Mouse (Mus musculus): ENCODE results near the gene Tceal1. TPM values are rescaled to one million over a fixed set of nuclear protein-coding genes. Genes with fewer than 3 reads are reported as not detected.
"Not testable (repeated sequence)": the region's sequence is repeated elsewhere in the genome, so short reads cannot be mapped to it uniquely, and the experiment has no call there.

Gene Tceal1
- total RNA-seq (2014; rRNA removed): 10.6 and 12.3 TPM in 2 replicates
- polyA plus RNA-seq (2015; fragmentation: Nextera tagmentation; extraction: Ambion mirVana): 22.5 and 26.8 TPM in 2 replicates

DNA sequence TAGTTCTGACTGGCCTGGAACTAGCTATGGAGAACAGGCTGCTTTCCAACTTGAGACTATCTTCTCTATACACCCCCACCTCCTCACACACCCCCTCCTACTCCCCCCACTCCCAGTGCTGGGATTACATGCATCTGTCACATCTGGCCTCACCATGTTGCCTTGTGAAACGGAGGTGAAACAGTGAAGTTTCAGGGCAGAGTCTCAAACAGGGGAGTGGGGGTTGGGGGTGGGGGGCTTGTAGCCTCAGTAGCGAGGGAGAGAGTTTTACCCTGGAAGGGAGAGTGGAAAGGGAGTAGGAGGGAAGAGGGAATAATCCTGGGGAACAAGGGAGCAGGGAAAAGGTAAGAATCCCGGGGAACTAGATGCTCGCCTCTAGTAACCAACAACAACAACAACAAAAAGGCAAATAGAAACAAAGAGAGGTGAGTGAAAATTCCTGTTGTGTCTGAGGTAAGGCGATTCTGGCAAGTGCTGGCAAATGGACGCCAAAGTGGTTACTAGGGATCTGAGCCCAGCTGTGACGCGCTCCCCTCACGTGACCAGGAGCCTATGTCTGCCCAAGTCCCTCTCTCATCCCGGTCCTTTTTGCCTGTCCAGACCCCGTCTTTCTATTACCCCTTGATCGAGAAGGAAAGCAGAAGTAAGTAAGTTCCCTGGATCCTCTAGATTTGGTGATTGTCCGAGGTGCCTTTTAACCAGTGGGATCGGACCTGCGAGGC is at the start of gene Tceal1:
Gene Tceal1, plus strand, starts transcription at position 537 of the 722 bp plus-strand sequence.
- WGBS: 22% methylated on average over 15 of the region's 15 CpGs
- peak within 1 kb of the TSS; percentile 86 for H3K27ac ChIP-seq
- H3K4me1 ChIP-seq (ENCODE audit: insufficient read depth, low read length): no peaks in the 10 kb centered on the region
- H3K9ac ChIP-seq (replicated peaks; ENCODE audit: low read length): peak within 1 kb of the TSS; percentile 64
- DNase-seq (ENCODE audit: low spot score) (peak; percentile 84), ATAC-seq (peak; percentile 95)
- peak within 1 kb of the TSS; percentile 44 for H3K4me3 ChIP-seq (ENCODE audit: low read length)
- TF ChIP-seq CTCF (IDR thresholded peaks at IDR 0.05; ENCODE audit: low read depth): no peak
- peak within 1 kb of the TSS; percentile 61 for H3K4me2 ChIP-seq (ENCODE audit: low read depth, low read length)
- H3K27me3 ChIP-seq (ENCODE audit: insufficient read depth, low read length): no peaks in the 10 kb centered on the region
- H3K36me3 ChIP-seq (ENCODE audit: insufficient read depth, low read length): no peaks in the 10 kb centered on the region
- H3K9me3 ChIP-seq (ENCODE audit: low read length): no peaks in the 10 kb centered on the region

DNA sequence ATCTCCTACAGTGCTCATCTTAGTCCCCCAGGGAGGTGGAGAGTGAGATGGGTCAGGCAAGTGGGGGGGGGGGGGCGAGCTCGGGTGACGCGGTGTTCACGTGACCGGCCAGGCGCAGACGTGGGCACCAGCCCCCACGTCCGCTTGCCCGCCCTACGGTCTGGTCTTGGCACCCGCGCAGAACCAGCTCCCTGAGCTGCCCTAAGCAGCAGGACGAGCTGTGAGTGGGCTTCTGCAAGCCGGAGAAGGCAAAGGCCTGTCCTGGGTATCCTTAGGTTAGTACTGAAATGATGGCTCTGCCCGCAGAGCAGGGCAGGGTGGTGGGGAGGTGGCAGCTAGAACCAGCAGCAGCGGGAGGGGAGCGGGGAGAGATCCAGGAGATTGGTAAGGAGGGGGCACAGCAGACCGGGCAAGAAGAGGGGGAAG is 41.5 kb upstream of the Tceal1 start:
- TF ChIP-seq CTCF (IDR thresholded peaks at IDR 0.05; ENCODE audit: low read depth): no peak
- peak overlapping the region; percentile 67 for H3K9ac ChIP-seq (replicated peaks; ENCODE audit: low read length)
- 30% methylated on average over 16 of the region's 20 CpGs for WGBS
- H3K4me1 ChIP-seq (ENCODE audit: insufficient read depth, low read length): no peaks in the 10 kb centered on the region
- peak; percentile 96 for ATAC-seq
- H3K4me2 ChIP-seq (ENCODE audit: low read depth, low read length): peak overlapping the region; percentile 58
- no peaks in the 10 kb centered on the region for H3K36me3 ChIP-seq (ENCODE audit: insufficient read depth, low read length)
- H3K27ac ChIP-seq: peak overlapping the region; percentile 75
- H3K4me3 ChIP-seq (ENCODE audit: low read length): peak overlapping the region; percentile 49
- peak; percentile 68 for DNase-seq (ENCODE audit: low spot score)
- H3K27me3 ChIP-seq (ENCODE audit: insufficient read depth, low read length): no peaks in the 10 kb centered on the region
- H3K9me3 ChIP-seq (ENCODE audit: low read length): no peaks in the 10 kb centered on the region

- not testable (repeated sequence) for H3K4me1 ChIP-seq (ENCODE audit: insufficient read depth, low read length); H3K36me3 ChIP-seq (ENCODE audit: insufficient read depth, low read length); H3K27me3 ChIP-seq (ENCODE audit: insufficient read depth, low read length); H3K9me3 ChIP-seq (ENCODE audit: low read length)
- peak overlapping the region; percentile 67 for H3K9ac ChIP-seq (replicated peaks; ENCODE audit: low read length)
- DNase-seq (ENCODE audit: low spot score) (peak; percentile 25), ATAC-seq (peak; percentile 77)
- H3K4me3 ChIP-seq (ENCODE audit: low read length): peak overlapping the region; percentile 49
- 27% methylated on average over 20 of the region's 24 CpGs for WGBS
- peak overlapping the region; percentile 58 for H3K4me2 ChIP-seq (ENCODE audit: low read depth, low read length)
- peak overlapping the region; percentile 75 for H3K27ac ChIP-seq
Observed at GRCm38 (mm10) chrX:136666762-136667464, 40.9 kb upstream of the Tceal1 start.

DNA sequence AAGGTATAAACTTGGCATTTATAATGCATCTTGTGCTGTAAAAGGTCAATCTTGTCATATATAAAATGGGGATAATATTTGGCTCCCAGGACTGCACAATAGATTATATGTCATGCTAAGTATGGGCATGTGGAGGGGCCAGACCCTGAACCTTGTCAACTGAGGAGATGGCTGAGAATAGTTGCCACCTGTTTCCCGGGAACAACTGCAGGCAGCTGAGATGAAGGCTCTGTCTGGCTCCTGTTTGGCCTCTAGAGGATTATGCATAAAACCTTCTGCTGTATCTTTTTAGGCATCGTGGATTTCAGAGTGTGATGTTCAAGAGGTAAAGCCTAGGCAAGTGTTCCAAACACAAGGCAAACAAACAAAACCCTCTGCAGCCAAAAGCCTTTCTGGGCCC is 39.0 kb upstream of the Tceal1 start:
- no peaks in the 10 kb centered on the region for H3K4me1 ChIP-seq (ENCODE audit: insufficient read depth, low read length)
- no peaks in the 10 kb centered on the region for H3K9me3 ChIP-seq (ENCODE audit: low read length)
- TF ChIP-seq CTCF (IDR thresholded peaks at IDR 0.05; ENCODE audit: low read depth): no peak
- H3K36me3 ChIP-seq (ENCODE audit: insufficient read depth, low read length): no peaks in the 10 kb centered on the region
- no peak overlapping the region for H3K4me3 ChIP-seq (ENCODE audit: low read length)
- H3K4me2 ChIP-seq (ENCODE audit: low read depth, low read length): no peak overlapping the region
- H3K9ac ChIP-seq (replicated peaks; ENCODE audit: low read length): no peak overlapping the region
- no peak overlapping the region for H3K27ac ChIP-seq
- H3K27me3 ChIP-seq (ENCODE audit: insufficient read depth, low read length): no peaks in the 10 kb centered on the region
- no peak for ATAC-seq
- WGBS: 54% methylated on average over 2 of the region's 2 CpGs
- DNase-seq (ENCODE audit: low spot score): no peak

DNA sequence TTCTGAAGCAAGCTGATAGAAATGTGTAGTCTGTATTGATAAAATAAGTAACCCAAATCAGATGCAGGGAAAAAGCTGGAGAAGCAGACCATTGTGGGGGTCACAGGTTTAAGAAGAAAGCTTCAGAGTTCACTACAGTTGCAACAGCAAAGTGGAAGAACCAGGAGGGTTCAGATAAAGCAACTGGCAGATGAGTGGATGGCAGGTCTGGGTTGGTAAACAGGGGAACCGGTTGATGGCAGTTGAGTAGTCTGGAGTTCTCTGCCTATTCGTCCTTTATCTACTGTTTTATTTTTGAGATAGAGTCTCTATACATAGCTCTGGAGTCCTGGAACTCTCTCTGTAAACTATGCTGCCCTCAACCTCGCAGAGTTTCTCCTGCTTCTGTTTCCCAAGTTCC is 26.8 kb upstream of the Tceal1 start:
- no peaks in the 10 kb centered on the region for H3K36me3 ChIP-seq (ENCODE audit: insufficient read depth, low read length)
- no peak for ATAC-seq
- DNase-seq (ENCODE audit: low spot score): no peak
- no peaks in the 10 kb centered on the region for H3K27me3 ChIP-seq (ENCODE audit: insufficient read depth, low read length)
- H3K4me1 ChIP-seq (ENCODE audit: insufficient read depth, low read length): no peaks in the 10 kb centered on the region
- no peaks in the 10 kb centered on the region for H3K9me3 ChIP-seq (ENCODE audit: low read length)
- no peak for TF ChIP-seq CTCF (IDR thresholded peaks at IDR 0.05; ENCODE audit: low read depth)
- no peak overlapping the region for H3K4me2 ChIP-seq (ENCODE audit: low read depth, low read length)
- H3K4me3 ChIP-seq (ENCODE audit: low read length): no peak overlapping the region
- H3K27ac ChIP-seq: no peak overlapping the region
- 66% methylated on average over 3 of the region's 3 CpGs for WGBS
- no peak overlapping the region for H3K9ac ChIP-seq (replicated peaks; ENCODE audit: low read length)

DNA sequence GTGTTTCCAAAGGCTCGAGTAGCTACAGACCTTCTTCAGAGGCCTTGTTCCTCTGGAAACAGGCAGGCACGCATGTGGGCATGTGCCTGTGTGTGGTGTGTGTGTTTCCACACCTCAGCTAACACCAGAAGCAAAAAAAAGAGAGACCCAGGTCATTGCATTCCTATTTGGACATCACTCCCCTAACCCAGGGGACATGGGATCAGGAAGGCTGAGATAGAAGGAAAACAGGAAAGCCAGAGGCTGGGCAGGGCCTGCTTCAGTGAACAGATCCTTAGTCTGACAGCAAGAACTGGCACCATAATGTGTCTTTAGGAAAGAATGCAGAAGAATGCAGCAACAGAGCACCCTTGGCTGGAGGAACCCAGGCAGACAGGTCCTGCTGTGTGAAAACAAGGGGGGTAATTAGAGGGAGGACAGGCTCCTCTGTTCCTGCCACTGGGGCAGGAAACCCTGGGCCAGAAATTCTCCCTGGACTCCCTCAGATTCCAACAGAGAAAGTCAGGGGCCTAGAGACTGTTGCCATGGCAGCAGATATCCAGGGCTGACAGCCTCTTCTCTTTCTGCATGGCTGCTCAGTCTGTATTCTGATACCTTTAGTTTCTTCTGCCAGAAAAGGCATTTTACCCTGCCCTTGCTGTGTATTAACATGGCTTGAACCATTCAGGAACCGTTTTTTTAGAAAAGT is 16.0 kb upstream of the Tceal1 start:
- not testable (repeated sequence) for H3K9me3 ChIP-seq (ENCODE audit: low read length); H3K4me1 ChIP-seq (ENCODE audit: insufficient read depth, low read length); H3K27me3 ChIP-seq (ENCODE audit: insufficient read depth, low read length); H3K36me3 ChIP-seq (ENCODE audit: insufficient read depth, low read length); H3K9ac ChIP-seq (replicated peaks; ENCODE audit: low read length); H3K4me3 ChIP-seq (ENCODE audit: low read length); H3K4me2 ChIP-seq (ENCODE audit: low read depth, low read length); DNase-seq (ENCODE audit: low spot score)
- WGBS: 32% methylated on average over 3 of the region's 3 CpGs
- peak overlapping the region; percentile 36; the same call in 1 of the 2 replicates for H3K27ac ChIP-seq
- ATAC-seq: peak; percentile 94
